Mouse (Mus musculus) C2C12 (cell line): ENCODE results near the gene Dad1.

Experiments used
- CEBPB ChIP-seq: IDR thresholded peaks from one replicate; pipeline ENCODE4 v1.6.1; 2011; ENCODE audit warnings: low read depth, mild to moderate bottlenecking, control low read depth, moderate library complexity
- CTCF ChIP-seq: IDR thresholded peaks from one replicate; pipeline ENCODE4 v1.5.1; 2011; ENCODE audit not compliant: control insufficient read depth, insufficient read depth, insufficient read length
- FOSL1 ChIP-seq: IDR thresholded peaks from one replicate; pipeline ENCODE4 v1.8.0; 2011; ENCODE audit warnings: mild to moderate bottlenecking, low read length; ENCODE audit not compliant: poor library complexity, insufficient read depth, severe bottlenecking
- MAX ChIP-seq: IDR thresholded peaks from one replicate; pipeline ENCODE4 v1.6.1; 2011; ENCODE audit warnings: mild to moderate bottlenecking, control low read depth
- MYOD1 ChIP-seq: IDR thresholded peaks from one replicate; pipeline ENCODE4 v1.6.1; 2011; ENCODE audit warnings: low read depth; ENCODE audit not compliant: control insufficient read depth, insufficient read length
- USF1 ChIP-seq: IDR thresholded peaks from one replicate; pipeline ENCODE4 v1.6.1; 2011; ENCODE audit warnings: low read depth, mild to moderate bottlenecking, control low read depth, moderate library complexity

DNA sequence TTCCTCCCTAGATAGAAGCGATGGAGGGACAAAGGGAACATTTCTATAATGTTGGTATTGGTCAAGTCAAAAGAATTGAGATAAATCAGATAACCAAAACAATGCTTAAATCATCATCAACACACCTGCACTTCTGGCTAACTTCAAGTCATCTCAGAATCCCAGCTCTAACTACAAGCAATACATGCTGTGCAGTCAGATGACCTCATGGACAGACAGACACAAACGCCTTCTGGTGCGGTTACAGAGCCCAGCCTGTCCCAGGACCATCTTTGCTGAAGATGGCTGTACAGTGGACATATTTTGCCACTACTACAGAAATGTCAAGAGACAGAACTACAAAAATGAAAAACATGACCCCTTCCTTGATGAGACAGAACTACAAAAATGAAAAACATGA is 16.5 kb upstream of the Dad1 start:
- TF ChIP-seq CTCF: no peak
- TF ChIP-seq USF1: no peak
- no peak for TF ChIP-seq FOSL1
- no peak for TF ChIP-seq MAX
- TF ChIP-seq MYOD1: no peak
- no peak for TF ChIP-seq CEBPB
